Mouse (Mus musculus) layer of hippocampus, adult 8-10 months (tissue): ENCODE results near the gene C030005K15Rik. TPM values are rescaled to one million over a fixed set of nuclear protein-coding genes. Genes with fewer than 3 reads are reported as not detected.

Experiments
- total RNA-seq, 4 experiments: library from RNA; stranded (reverse); gene quantifications; 2 replicates each; pipeline ENCODE4 v1.2.4; 2022

Gene C030005K15Rik
- total RNA-seq, 4 experiments from 2014 or later, result 0.30 to 0.81 (median 0.39) TPM

Other genes with a start within 250 kb of the C030005K15Rik start
- gene Dcn, start 247.1 kb downstream of the C030005K15Rik start, total RNA-seq, result 10 to 100 TPM; 60.2 to 71.0 (median 66.0) TPM
- 1 to 10 TPM; 4.8 to 7.1 (median 6.0) TPM for gene Lum, start 161.6 kb downstream of the C030005K15Rik start, total RNA-seq
- under 1 TPM in 2 of 4 experiments, not detected in 2; 0.19 to 0.20 TPM for gene Kera, start 119.9 kb downstream of the C030005K15Rik start, total RNA-seq
- under 1 TPM in 1 of 4 experiments, not detected in 3; 0.12 TPM for gene Epyc, start 82.7 kb downstream of the C030005K15Rik start, total RNA-seq
- gene Ccer1, start 33.7 kb downstream of the C030005K15Rik start, total RNA-seq, result not detected